9 mouse cellular contexts compared by ENCODE assay signal in genomic region chr11:88481092-88481601, GRCm38 (mm10).
A peak's percentile ranks its signal among the peaks of the same experiment; 100 is the strongest.
DNase-seq lines count a peak whose midpoint lies in the region; ATAC-seq lines count a peak whose summit lies in the region.
"Had no signal": no experiment of that assay in that cellular context is flagged by ENCODE, and none has a peak within 500 bp of the region (broad histone marks: within the 10 kb centered on the region; RNA-seq: fewer than 3 reads in every experiment).

No protein-coding gene starts in this region.

- H3K27me3 ChIP-seq in heart, embryonic 11.5 days (ENCODE audit: control insufficient read depth, insufficient read depth, low read length): no peaks in the 10 kb centered on the region
- H3K27me3 ChIP-seq in neural tube, embryonic 11.5 days (ENCODE audit: control insufficient read depth, insufficient read depth, low read length): no peaks in the 10 kb centered on the region
- no peaks in the 10 kb centered on the region for H3K27me3 ChIP-seq in midbrain, embryonic 11.5 days (ENCODE audit: control insufficient read depth, insufficient read depth, low read length)

- H3K36me3 ChIP-seq in heart, embryonic 11.5 days (ENCODE audit: control insufficient read depth, insufficient read depth, low read length): no peaks in the 10 kb centered on the region
- no peaks in the 10 kb centered on the region for H3K36me3 ChIP-seq in neural tube, embryonic 11.5 days (ENCODE audit: control insufficient read depth, insufficient read depth, low read length)
- peaks cover 5% of the 10 kb centered on the region; the same call in 1 of the 2 replicates for H3K36me3 ChIP-seq in midbrain, embryonic 11.5 days (ENCODE audit: control insufficient read depth, insufficient read depth, low read length)

- H3K4me1 ChIP-seq in heart, embryonic 11.5 days (ENCODE audit: control insufficient read depth, insufficient read depth, low read length): peaks cover 65% of the 10 kb centered on the region
- H3K4me1 ChIP-seq in neural tube, embryonic 11.5 days (ENCODE audit: control insufficient read depth, insufficient read depth, low read length): peaks cover 63% of the 10 kb centered on the region
- peaks cover 74% of the 10 kb centered on the region for H3K4me1 ChIP-seq in midbrain, embryonic 11.5 days (ENCODE audit: control insufficient read depth, insufficient read depth, low read length)

- H3K27ac ChIP-seq in heart, embryonic 11.5 days (ENCODE audit: low read depth, low read length): peak overlapping the region; percentile 62
- peak overlapping the region; percentile 94 for H3K27ac ChIP-seq in neural tube, embryonic 11.5 days (ENCODE audit: low read depth, low read length)
- peak overlapping the region; percentile 99 for H3K27ac ChIP-seq in midbrain, embryonic 11.5 days (ENCODE audit: low read depth, low read length)

- H3K4me2 ChIP-seq in heart, embryonic 11.5 days: 0 out of 2 replicates have a peak overlapping the region, but pooled peaks have one; percentile 6
- H3K4me2 ChIP-seq in neural tube, embryonic 11.5 days (ENCODE audit: low read depth): peak overlapping the region; percentile 30
- peak overlapping the region; percentile 39 for H3K4me2 ChIP-seq in midbrain, embryonic 11.5 days

- no peak overlapping the region for H3K4me3 ChIP-seq in heart, embryonic 11.5 days (ENCODE audit: low read depth, low read length)
- no peak overlapping the region for H3K4me3 ChIP-seq in neural tube, embryonic 11.5 days (ENCODE audit: low read depth, low read length)
- H3K4me3 ChIP-seq in midbrain, embryonic 11.5 days (ENCODE audit: low read depth, low read length): no peak overlapping the region

- ATAC-seq in heart, embryonic 11.5 days (replicated peaks; ENCODE audit: insufficient number of reproducible peaks, low FRiP score, low TSS enrichment): no peak
- no peak; the same call in none of the 2 replicates for ATAC-seq in neural tube, embryonic 11.5 days (ENCODE audit: insufficient read depth, low FRiP score, low TSS enrichment)
- peak; percentile 50 for ATAC-seq in midbrain, embryonic 11.5 days (ENCODE audit: low FRiP score)

- no peak overlapping the region; the same call in 1 of the 2 replicates for H3K9ac ChIP-seq in heart, embryonic 11.5 days (ENCODE audit: low read depth, low read length)
- peak overlapping the region; percentile 37 for H3K9ac ChIP-seq in neural tube, embryonic 11.5 days (ENCODE audit: low read length)
- peak overlapping the region; percentile 63 for H3K9ac ChIP-seq in midbrain, embryonic 11.5 days (ENCODE audit: low read length)

- no peak for DNase-seq in heart, postnatal 4 days
- peak; percentile 44 for DNase-seq in neural tube, embryonic 11.5 days (ENCODE audit: low spot score)
- DNase-seq in neural tube, embryonic 10.5 days (ENCODE audit: extremely low spot score, low spot score): no peak
- peak; percentile 93 for DNase-seq in midbrain, embryonic 11.5 days (ENCODE audit: low spot score, missing footprints)
- no peak for DNase-seq in adipocyte (ENCODE audit: low spot score)
- DNase-seq in frontal cortex, adult 2 months (ENCODE audit: extremely low spot score in 1 of 2, low spot score in 1 of 2): no peak
- no peak for DNase-seq in layer of hippocampus, adult 9-10 months (ENCODE audit: low spot score)
- DNase-seq: gastrocnemius, postnatal 36 days had no signal

- WGBS in heart, embryonic 11.5 days (ENCODE audit: insufficient replicate concordance): 60% methylated on average over 9 of the region's 9 CpGs
- 56% methylated on average over 9 of the region's 9 CpGs for WGBS in neural tube, embryonic 11.5 days
- 19% methylated on average over 9 of the region's 9 CpGs for WGBS in midbrain, embryonic 11.5 days

- no peaks in the 10 kb centered on the region for H3K9me3 ChIP-seq in heart, embryonic 11.5 days (replicated peaks; ENCODE audit: control insufficient read depth, low read length)
- H3K9me3 ChIP-seq in neural tube, embryonic 11.5 days (ENCODE audit: control insufficient read depth, low read length): no peaks in the 10 kb centered on the region
- no peaks in the 10 kb centered on the region for H3K9me3 ChIP-seq in midbrain, embryonic 11.5 days (ENCODE audit: control insufficient read depth, low read length)

Comparison
In these comparisons a context has a peak if more than half of its experiments do, and no peak if none do; other contexts are left out.
1. DNase-seq: peak in neural tube, embryonic 11.5 days (single experiment) and midbrain, embryonic 11.5 days (single experiment); none in heart, postnatal 4 days (single experiment), neural tube, embryonic 10.5 days (single experiment), adipocyte (single experiment), frontal cortex, adult 2 months (0 of 2) and layer of hippocampus, adult 9-10 months (single experiment).
2. Peak in every context shown above with its lines, with median percentiles within 50 percentile points of each other: H3K27ac ChIP-seq and H3K4me2 ChIP-seq.